Mouse (Mus musculus): ENCODE data around the gene Ice1. TPM values are rescaled to one million over a fixed set of nuclear protein-coding genes. Genes with fewer than 3 reads are reported as not detected.

Gene Ice1
- polyA plus RNA-seq (2012; rRNA removed), result 29.7 and 29.9 TPM in 2 replicates

DNA sequence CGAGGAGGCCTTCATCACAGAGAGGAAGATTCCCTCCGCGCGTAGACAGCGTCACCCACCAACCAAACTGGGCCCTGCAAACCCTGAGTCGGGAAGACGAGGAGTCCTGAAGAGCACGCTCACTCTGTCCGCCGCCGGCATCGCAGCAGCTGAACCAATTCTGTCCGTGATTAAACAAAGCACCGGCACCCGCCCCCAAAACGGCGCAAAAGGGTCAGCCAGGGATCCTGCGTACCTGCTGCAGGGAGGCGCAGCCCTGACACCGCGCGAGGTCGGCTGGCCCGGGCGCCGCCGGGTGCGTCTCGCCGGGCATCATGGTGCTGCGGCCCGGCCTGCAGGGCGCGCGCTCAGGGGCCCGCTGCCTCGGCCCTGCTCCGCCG is at the start of gene Ice1:
Gene Ice1, minus strand, starts transcription at position 353 of the 380 bp plus-strand sequence.

Other genes starting within 250 kb of the Ice1 start
- 1.6 and 2.3 TPM in 2 replicates for gene Adamts16, start 204.2 kb upstream of the Ice1 start, polyA plus RNA-seq (2012; rRNA removed)